Mouse (Mus musculus) bone marrow, adult 2 months (tissue): ENCODE results near the gene Gabbr2.

Experiments used
- CTCF ChIP-seq: fragments of 200-500 bp; IDR thresholded peaks from 2 replicates; pipeline ENCODE4 v1.5.1; 2011; ENCODE audit warnings: low read length, control low read depth; ENCODE audit not compliant: control insufficient read depth, insufficient read depth
- POLR2A ChIP-seq: fragments of 200-500 bp; IDR thresholded peaks from 2 replicates; pipeline ENCODE4 v1.6.1; 2011; ENCODE audit warnings: low read depth, mild to moderate bottlenecking, control low read depth, low read length, borderline replicate concordance; ENCODE audit not compliant: control insufficient read depth

GRCm38 (mm10) chr4:46642924-46643675, 348.6 kb downstream of the Gabbr2 start:
- no peak for TF ChIP-seq CTCF
- TF ChIP-seq POLR2A = no peak
